Mouse (Mus musculus) CH12F3 (cell line): ENCODE measurements around the gene Grm6.

Experiments used
- in situ Hi-C: fragments of 300-500 bp; cut with MboI; formaldehyde crosslinking; loops from 2 replicates; pipeline ENCODE4 v1.14.3; 2020; ENCODE audit warnings: low sequenced_read_pairs

The Grm6 gene

GRCm38 (mm10) chr11:50850177-50850735, at the start of gene Grm6:
Grm6 (plus strand) TSS chr11:50850685.
- in situ Hi-C loops = no loop called here

- in situ Hi-C loops = no loop called here
Observed at GRCm38 (mm10) chr11:50814233-50814632, 36.3 kb upstream of the Grm6 start.

GRCm38 (mm10) chr11:50826214-50826613, 24.3 kb upstream of the Grm6 start:
- in situ Hi-C loops = no loop called here

DNA sequence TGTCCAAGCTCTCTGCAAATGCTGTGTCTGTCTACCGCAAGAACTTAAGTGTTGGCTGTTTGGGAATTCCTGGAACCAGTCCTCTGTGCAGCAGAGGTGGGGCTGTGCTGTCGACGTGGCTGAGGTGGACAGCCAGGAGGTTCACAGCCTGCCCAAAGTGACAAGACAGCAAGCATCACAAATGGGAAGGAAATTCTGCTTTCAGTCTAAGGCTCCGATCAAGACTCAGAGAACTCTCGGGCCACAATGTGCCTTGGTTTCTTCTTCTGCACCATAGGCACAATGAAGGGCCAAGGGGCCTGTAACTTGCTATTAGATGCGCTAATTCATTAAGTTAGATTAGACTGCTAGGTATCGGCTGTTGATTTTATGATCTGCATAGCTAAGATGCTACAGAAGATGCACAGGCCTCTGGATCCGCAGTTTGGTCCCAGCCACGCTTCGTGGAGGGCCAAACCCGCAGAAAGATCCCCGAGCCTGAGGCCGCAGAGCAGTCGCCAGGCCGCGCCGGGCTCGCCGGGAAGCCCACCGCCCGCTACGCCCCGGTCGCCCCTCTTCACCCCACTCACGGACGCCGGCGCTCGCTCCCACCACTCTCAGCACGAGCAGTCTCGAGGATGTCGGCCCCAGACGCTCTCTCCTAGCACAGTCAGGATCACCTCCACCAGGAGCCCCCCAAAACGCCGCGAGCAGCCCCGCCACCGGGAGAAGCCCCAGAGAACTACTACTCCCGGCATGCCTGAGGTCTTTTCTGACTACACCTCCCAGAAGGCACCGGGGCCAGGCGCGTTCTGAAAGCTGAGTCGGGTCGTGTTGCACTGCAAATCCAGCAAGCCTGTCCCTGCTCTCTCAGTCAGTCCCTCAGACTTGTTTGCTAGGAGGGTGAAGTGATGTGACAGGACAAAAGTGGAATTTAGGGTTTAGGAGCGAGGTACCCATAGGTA, 23.2 kb upstream of the Grm6 start, which contains the start of gene Zfp354c:
Zfp354c (minus strand) TSS at position 715 of the 944 bp plus-strand sequence.
- in situ Hi-C loops = no loop called here

- in situ Hi-C loops = no loop called here
Observed at GRCm38 (mm10) chr11:50835727-50836126, 14.8 kb upstream of the Grm6 start.

DNA sequence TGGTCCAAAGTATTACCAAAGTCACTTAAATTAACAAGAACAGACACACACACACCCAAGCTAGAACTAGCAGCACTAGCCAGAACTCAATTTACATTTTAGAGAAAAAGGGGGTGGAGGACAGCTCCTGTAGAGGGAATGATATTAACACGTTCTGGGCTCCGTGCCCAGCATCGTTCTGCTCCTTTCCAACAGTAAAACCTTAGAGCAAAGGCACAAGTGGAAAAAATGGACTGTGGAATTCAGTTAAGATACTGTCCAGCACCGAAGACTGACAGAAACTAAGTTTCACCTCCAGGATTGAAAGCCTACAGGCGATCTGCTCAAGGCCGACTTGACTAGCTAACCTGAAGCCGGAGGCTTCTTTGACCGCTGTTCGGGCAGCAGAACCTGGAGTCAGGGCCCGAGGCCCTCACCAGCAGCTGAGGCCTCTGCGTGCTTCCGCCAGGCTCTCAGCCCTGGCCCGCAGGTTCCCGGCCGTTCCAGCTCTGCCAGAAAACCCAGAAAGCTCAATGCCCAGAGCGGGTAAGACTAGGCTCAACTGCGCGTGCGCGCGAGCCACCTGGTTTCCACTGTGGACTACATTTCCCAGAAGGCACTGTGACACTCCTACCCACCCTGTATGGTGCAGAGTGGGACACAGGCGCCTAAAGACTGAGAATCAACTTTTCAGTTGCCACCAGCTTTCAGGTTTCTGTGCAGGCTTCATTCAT, 9.3 kb upstream of the Grm6 start, which contains the start of gene Zfp879:
Zfp879 (minus strand) TSS at position 530 of the 713 bp plus-strand sequence.
- in situ Hi-C loops = no loop called here

DNA sequence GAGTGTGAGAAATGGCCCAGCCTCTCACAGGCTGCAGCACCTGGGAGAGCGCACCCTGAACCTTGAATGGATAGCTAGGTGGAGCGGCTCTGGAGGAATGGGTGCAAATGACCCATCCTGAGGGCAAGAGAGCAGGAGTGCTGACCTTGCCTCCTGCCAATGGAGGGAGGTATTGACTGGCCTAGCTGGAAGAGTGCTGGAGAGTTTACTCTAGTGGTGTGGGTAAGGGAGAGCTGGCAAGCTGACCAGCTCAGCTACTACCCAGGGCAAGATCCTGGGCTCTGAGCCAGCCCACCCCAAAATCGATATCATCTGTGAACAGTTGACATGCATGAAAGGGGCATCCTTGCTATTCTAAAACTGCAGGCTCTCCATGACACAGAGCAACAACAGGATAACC, 4.5 kb upstream of the Grm6 start:
- in situ Hi-C loops = no loop called here

DNA sequence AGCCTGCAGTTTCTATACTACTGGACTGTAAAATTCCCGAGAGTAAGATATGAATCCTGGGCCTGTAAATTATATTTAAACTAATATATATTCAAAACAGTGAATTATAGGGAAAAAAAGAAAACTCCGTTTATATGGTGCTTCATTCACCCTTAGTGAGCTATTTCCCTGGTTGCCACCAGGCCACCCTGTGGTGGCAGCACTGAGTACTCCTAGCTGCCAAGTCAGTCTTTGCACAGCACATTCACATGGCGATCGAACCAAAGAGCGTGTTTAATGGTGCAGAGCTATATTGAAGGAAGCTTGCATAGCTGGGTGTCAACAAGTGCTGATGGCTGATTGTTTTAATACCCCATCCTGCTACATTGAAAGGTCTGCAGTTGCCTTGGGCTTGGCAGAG, 3.4 kb upstream of the Grm6 start:
- in situ Hi-C loops = no loop called here

DNA sequence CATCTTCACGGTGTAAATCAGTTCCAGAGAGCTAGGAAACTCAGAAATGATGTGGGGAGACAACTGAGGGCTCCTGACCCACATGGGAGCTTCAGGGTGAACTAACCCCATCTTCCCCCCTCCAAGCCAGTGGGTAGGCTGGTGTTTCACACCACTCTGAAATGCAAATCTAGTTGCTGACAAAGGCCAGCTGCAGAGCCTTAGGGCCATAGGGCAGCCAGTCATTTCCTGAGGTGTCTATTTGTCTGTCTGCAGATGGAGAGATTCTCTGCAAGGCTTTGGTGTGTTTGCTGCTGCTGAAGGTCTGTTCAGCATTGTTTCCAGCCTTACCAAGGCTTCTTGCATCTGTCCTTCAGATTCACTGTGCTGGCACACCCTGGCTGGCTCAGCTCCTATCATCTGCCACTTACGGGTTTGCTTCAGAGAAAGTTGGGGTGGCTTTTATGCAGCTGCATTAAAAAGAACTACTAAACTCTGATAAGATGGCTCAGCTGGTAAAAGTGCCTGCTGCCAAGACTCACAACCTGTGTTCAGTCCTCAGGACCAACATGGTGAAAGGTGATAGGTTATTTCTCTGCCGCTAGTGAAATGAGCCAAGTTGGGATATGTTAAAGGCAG, 1.9 kb upstream of the Grm6 start:
- in situ Hi-C loops = no loop called here

- in situ Hi-C loops = no loop called here
Observed at GRCm38 (mm10) chr11:50849310-50849709, 1.2 kb upstream of the Grm6 start.

GRCm38 (mm10) chr11:50850989-50851601, 610 bp downstream of the Grm6 start:
- in situ Hi-C loops = no loop called here

DNA sequence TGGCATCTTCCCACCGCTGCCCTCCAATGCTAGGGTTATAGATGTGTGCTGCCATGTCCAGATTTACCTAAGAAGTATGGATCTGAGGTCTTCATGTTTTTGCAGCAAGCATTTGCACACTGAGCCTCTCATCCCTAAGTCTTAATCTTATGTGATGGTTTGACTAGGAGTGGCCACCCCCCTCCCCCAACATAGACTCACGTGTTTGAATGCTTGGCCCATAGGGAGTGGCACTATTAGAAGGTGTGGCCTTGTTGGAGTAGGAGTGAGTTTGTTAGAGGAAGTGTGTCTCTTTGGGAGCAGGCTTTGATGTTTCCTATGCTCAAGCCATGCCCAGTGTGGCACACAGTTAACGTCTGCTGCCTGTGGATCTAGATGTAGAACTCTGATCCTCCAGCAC, 28.2 kb downstream of the Grm6 start:
- in situ Hi-C loops = no loop called here

DNA sequence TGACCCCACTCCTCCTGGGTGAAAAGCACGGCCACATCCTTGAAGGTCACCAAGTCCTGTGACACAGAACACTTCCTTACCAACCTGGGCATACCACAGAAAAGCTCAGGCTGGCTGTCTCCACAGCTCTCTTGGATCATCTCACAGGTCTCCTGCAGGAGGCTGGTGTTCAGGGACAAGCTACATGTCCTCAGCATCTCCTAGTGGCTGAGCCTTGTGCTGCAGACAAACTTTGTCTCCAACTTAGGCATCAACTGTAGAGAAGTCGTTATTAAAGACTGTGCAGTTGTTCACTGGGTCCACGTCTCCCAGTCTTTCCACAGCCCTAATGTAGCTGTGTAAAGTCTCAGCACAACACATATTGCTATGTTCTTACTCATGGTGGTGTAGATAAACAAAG, 33.3 kb downstream of the Grm6 start:
- in situ Hi-C loops = no loop called here

GRCm38 (mm10) chr11:50886231-50886932, 35.9 kb downstream of the Grm6 start:
- in situ Hi-C loops = no loop called here

DNA sequence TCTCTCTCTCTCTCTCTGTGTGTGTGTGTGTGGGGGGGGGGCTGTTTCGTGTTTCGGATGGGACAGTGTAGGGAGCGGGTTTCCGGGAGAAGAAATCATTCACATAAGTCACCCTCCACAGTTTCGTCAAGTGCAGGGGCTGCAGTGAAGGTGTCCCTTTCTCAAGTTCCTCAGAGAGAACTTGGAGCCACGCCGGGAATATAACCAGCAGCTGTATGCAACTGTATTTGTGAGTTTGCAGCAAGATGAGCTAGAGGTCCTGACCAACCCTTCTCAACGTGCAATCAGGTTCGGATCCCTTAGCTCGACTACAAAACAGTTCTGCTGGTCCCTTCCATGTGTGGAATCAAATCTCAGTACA, 36.4 kb downstream of the Grm6 start:
- in situ Hi-C loops = no loop called here

DNA sequence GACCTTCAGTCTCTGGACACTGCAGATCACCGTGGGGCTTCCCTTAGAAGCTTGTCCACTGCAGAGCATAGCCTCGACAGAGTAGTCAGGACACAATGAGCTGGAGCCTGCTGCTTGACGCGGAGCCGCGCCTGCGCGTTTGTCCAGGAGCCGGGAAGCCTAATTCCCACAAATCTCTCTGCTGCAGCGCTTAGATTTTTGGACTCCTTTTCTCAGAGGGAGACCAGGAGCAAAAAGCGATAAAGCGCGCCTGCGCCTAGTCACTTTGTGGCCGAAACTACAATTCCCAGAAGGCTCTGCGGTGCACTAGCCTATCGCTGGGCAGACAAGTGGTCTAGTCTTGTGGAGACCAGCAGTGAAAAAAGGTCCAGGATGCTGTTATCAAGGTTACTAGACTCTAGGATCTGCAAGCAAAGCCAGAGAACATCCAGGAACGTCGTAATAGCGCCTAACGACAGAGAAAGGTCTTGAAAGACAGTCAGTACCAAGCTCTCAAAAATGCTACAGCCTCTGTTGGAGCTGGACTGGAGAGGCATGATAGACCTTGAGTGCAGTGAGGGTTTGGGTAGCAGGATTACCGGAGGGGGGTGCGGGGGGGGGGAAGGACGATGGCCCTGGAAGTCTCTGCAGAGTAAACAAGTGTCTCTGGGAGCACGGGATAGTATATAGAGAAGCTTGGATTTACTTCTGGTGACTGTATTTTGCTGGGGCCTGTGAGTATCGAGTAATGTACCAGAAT, 37.1 kb downstream of the Grm6 start, which contains the start of gene Zfp454:
Zfp454 (minus strand) TSS at position 262 of the 739 bp plus-strand sequence.
- in situ Hi-C loops = no loop called here

DNA sequence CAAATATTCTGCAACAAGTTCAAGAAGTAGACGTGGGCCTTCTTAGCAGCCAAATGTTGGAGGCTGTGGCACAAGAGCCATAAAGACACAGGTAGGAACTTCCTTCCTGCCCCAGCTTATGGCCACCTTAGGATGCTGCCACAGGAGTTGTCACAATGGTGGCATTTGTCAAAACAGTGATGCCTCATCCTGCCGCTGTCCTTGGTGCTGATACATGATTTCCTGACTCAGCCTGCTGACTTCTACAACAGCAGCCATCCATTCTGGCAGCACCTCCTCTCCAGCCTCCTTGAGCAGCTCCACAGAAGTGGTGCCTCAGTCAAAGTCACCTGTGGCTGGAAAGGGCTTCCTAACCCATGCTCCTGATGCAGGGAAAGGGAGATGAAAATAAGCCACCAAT, 42.0 kb downstream of the Grm6 start:
- in situ Hi-C loops = no loop called here

- in situ Hi-C loops = no loop called here
Observed at GRCm38 (mm10) chr11:50897359-50897758, 46.9 kb downstream of the Grm6 start.

GRCm38 (mm10) chr11:50908136-50908535, 57.7 kb downstream of the Grm6 start:
- in situ Hi-C loops = no loop called here
